In the genomic region with DNA sequence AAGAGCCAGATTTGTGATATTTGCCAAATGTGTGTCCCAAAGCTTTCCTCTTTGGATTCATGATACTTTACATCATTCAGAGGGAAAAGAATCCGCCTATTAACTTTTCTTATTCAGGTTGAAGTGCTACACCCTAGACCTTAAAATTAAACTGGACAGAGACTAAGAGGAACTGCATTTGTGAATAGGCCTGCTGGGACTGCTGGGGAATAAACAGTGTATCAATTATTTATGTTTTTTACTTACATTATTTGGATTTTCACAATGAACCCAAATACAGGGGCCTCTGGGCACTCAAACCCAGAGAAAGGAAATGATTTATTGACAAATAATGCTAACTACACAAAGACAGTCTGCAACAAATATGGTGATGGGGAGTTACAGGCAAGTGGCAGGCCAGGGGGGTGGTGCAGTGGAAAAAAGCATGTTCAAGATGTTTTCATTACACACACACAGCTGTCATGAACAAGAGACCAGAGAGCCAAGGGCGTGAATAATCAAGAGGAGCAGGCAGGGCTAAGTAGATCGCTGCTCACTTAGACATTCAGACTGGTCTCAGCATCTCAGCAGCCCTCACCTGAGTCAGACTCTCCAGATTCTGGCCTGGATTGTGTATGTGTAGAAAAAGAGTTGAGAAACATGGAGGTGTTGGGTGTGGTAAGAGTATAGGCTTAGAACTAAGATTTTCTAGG, we compare ENCODE assay signal across 13 mouse cellular contexts.
"Had no signal": no experiment of that assay in that cellular context is flagged by ENCODE, and none has a peak within 500 bp of the region (broad histone marks: within the 10 kb centered on the region; RNA-seq: fewer than 3 reads in every experiment).

No protein-coding gene starts in this region.

- H3K4me1 ChIP-seq: intestine, embryonic 15.5 days; kidney, embryonic 15.5 days; limb, embryonic 13.5 days had no signal

- DNase-seq: kidney, adult 2 months; kidney, postnatal 14 days; left cerebral cortex, postnatal 4 days; lung, adult 18-20 months; right cerebral cortex, postnatal 4 days; spleen, adult 18-20 months; thymus, adult 18-20 months; thymus, postnatal 14 days had no signal

- ATAC-seq: intestine, embryonic 15.5 days had no signal

- H3K4me2 ChIP-seq: intestine, embryonic 15.5 days; kidney, embryonic 15.5 days; limb, embryonic 13.5 days; neural tube, embryonic 13.5 days had no signal

- H3K36me3 ChIP-seq: intestine, embryonic 15.5 days; kidney, embryonic 15.5 days; limb, embryonic 13.5 days; neural tube, embryonic 13.5 days had no signal

- H3K9me3 ChIP-seq: intestine, embryonic 15.5 days; kidney, embryonic 15.5 days; limb, embryonic 13.5 days; neural tube, embryonic 13.5 days had no signal

- H3K9ac ChIP-seq: intestine, embryonic 15.5 days; kidney, embryonic 15.5 days; limb, embryonic 13.5 days; liver, embryonic 14.5 days; neural tube, embryonic 13.5 days had no signal

- H3K27me3 ChIP-seq: intestine, embryonic 15.5 days; kidney, embryonic 15.5 days; limb, embryonic 13.5 days; neural tube, embryonic 13.5 days had no signal

- H3K27ac ChIP-seq: intestine, embryonic 15.5 days; kidney, embryonic 15.5 days; limb, embryonic 13.5 days; liver, embryonic 14.5 days; neural tube, embryonic 13.5 days had no signal

- H3K4me3 ChIP-seq: intestine, embryonic 15.5 days; kidney, embryonic 15.5 days; limb, embryonic 13.5 days; neural tube, embryonic 13.5 days had no signal
